ENCODE assay signal across 15 mouse cellular contexts in the genomic region with DNA sequence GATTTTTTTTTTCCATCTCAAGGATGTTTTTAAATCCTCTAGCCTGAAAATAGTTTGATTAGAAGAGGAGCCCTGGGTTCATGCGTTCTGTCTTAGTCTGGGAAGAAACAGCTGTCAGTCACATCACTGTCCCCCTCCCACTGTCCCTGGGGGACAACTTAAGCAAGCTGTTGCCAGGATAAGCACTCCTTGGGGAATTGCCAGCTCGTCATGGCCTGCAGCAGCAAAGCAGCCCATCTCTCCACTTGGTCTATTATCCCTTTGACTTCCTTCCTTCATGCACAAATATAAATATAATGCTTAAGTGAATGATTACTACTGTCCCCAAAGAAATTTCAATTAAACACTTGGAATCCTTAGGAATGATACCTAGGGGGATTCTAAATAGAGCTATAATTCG.
DNase-seq lines count a peak whose midpoint lies in the region; ATAC-seq lines count a peak whose summit lies in the region.
"Had no signal": no experiment of that assay in that cellular context is flagged by ENCODE, and none has a peak within 500 bp of the region (broad histone marks: within the 10 kb centered on the region; RNA-seq: fewer than 3 reads in every experiment).

No protein-coding gene starts in this region.

- no peaks in the 10 kb centered on the region for H3K9me3 ChIP-seq in forebrain, embryonic 14.5 days (replicated peaks; ENCODE audit: control insufficient read depth, low read length)
- H3K9me3 ChIP-seq in forebrain, embryonic 12.5 days, result no peaks in the 10 kb centered on the region
- H3K9me3 ChIP-seq in neural tube, embryonic 14.5 days (ENCODE audit: control insufficient read depth, low read length), result no peaks in the 10 kb centered on the region
- H3K9me3 ChIP-seq: intestine, embryonic 15.5 days had no signal

- no peaks in the 10 kb centered on the region for H3K27me3 ChIP-seq in forebrain, embryonic 14.5 days (replicated peaks; ENCODE audit: control insufficient read depth, insufficient read depth, low read length)
- no peaks in the 10 kb centered on the region for H3K27me3 ChIP-seq in forebrain, embryonic 12.5 days
- H3K27me3 ChIP-seq in neural tube, embryonic 14.5 days (ENCODE audit: control insufficient read depth, insufficient read depth, low read length), result no peaks in the 10 kb centered on the region
- H3K27me3 ChIP-seq: intestine, embryonic 15.5 days had no signal

- ATAC-seq in forebrain, embryonic 14.5 days, result no peak
- no peak for ATAC-seq in forebrain, embryonic 12.5 days (ENCODE audit: low FRiP score)
- ATAC-seq in neural tube, embryonic 14.5 days (ENCODE audit: low read depth), result peak; percentile 70
- ATAC-seq: intestine, embryonic 15.5 days had no signal

- 0 out of 2 replicates have a peak, but pooled peaks cover 2% of the 10 kb centered on the region for H3K4me1 ChIP-seq in forebrain, embryonic 14.5 days (ENCODE audit: control insufficient read depth, insufficient read depth, low read length)
- H3K4me1 ChIP-seq in forebrain, embryonic 12.5 days, result peaks cover 4% of the 10 kb centered on the region; the same call in 1 of the 2 replicates
- H3K4me1 ChIP-seq in neural tube, embryonic 14.5 days (ENCODE audit: control insufficient read depth, insufficient read depth, low read length), result peaks cover 8% of the 10 kb centered on the region; the same call in 1 of the 2 replicates
- H3K4me1 ChIP-seq: intestine, embryonic 15.5 days had no signal

- H3K4me2 ChIP-seq in forebrain, embryonic 14.5 days (ENCODE audit: low read length), result no peak overlapping the region
- no peak overlapping the region for H3K4me2 ChIP-seq in forebrain, embryonic 12.5 days
- H3K4me2 ChIP-seq in neural tube, embryonic 14.5 days (ENCODE audit: low read depth, low read length), result no peak overlapping the region
- H3K4me2 ChIP-seq: heart, embryonic 11.5 days; intestine, embryonic 15.5 days had no signal

- 33% methylated on average over 3 of the region's 3 CpGs for WGBS in forebrain, embryonic 14.5 days
- WGBS in forebrain, embryonic 12.5 days, result 37% methylated on average over 3 of the region's 3 CpGs
- WGBS in neural tube, embryonic 14.5 days, result 17% methylated on average over 3 of the region's 3 CpGs

- H3K27ac ChIP-seq in forebrain, embryonic 14.5 days (ENCODE audit: low read depth, low read length), result no peak overlapping the region
- H3K27ac ChIP-seq in forebrain, embryonic 12.5 days, result no peak overlapping the region
- H3K27ac ChIP-seq in neural tube, embryonic 14.5 days (ENCODE audit: low read depth, low read length), result no peak overlapping the region
- H3K27ac ChIP-seq: intestine, embryonic 15.5 days; kidney, postnatal 0 days had no signal

- DNase-seq in forebrain, embryonic 14.5 days (ENCODE audit: low spot score), result peak; percentile 31
- DNase-seq in lung, postnatal 10 days, result peak; percentile 52
- DNase-seq in lung, adult 18-20 months, result no peak
- peak; percentile 31 for DNase-seq in lung, postnatal 36 days
- no peak for DNase-seq in cerebellum, adult 9-11 months
- DNase-seq: B cell, adult 2 months; cerebellum, adult 8-10 months; gastrocnemius, postnatal 36 days; right cerebral cortex, postnatal 25 days; thymus, postnatal 4 days had no signal

- H3K4me3 ChIP-seq in forebrain, embryonic 14.5 days (ENCODE audit: low read depth, low read length), result no peak overlapping the region
- no peak overlapping the region for H3K4me3 ChIP-seq in forebrain, embryonic 12.5 days (replicated peaks)
- no peak overlapping the region for H3K4me3 ChIP-seq in neural tube, embryonic 14.5 days (ENCODE audit: low read depth, low read length)
- H3K4me3 ChIP-seq: intestine, embryonic 15.5 days had no signal

- H3K36me3 ChIP-seq in forebrain, embryonic 14.5 days (ENCODE audit: control insufficient read depth, insufficient read depth, low read length), result no peaks in the 10 kb centered on the region
- no peaks in the 10 kb centered on the region for H3K36me3 ChIP-seq in forebrain, embryonic 12.5 days (replicated peaks)
- H3K36me3 ChIP-seq in neural tube, embryonic 14.5 days (ENCODE audit: control insufficient read depth, insufficient read depth, low read length), result no peaks in the 10 kb centered on the region
- H3K36me3 ChIP-seq: intestine, embryonic 15.5 days had no signal

- no peak overlapping the region for H3K9ac ChIP-seq in forebrain, embryonic 14.5 days (ENCODE audit: low read length)
- H3K9ac ChIP-seq in forebrain, embryonic 12.5 days, result no peak overlapping the region
- H3K9ac ChIP-seq in neural tube, embryonic 14.5 days (replicated peaks; ENCODE audit: low read depth, low read length), result no peak overlapping the region
- H3K9ac ChIP-seq: intestine, embryonic 15.5 days had no signal

Comparison
In these comparisons a context has a peak if more than half of its experiments do, and no peak if none do; other contexts are left out.
1. DNase-seq: peak in forebrain, embryonic 14.5 days (single experiment), lung, postnatal 10 days (single experiment) and lung, postnatal 36 days (single experiment); none in lung, adult 18-20 months (0 of 2) and cerebellum, adult 9-11 months (single experiment).